Mouse (Mus musculus) kidney, embryonic 16.5 days (tissue): Measurements from ENCODE around the gene 2510009E07Rik. TPM values are rescaled to one million over a fixed set of nuclear protein-coding genes. Genes with fewer than 3 reads are reported as not detected.

Experiments used
- ATAC-seq: fragments of 200-750 bp; cut with Nextera tagmentation; 2 replicates; pipeline ENCODE4 v1.8.0; 2017; ENCODE audit warnings: moderate TSS enrichment; ENCODE audit not compliant: low FRiP score, low TSS enrichment
- H3K27ac ChIP-seq: fragments of 300-500 bp; sonication (generic); 2 replicates; pipeline ENCODE4 v1.5.1; 2014; ENCODE audit warnings: low read length
- H3K27me3 ChIP-seq: fragments of 300-500 bp; sonication (generic); 2 replicates; pipeline ENCODE4 v1.6.1; 2014; ENCODE audit warnings: low read length, control low read depth, mixed read lengths; ENCODE audit not compliant: insufficient read depth
- H3K36me3 ChIP-seq: fragments of 300-500 bp; sonication (generic); 2 replicates; pipeline ENCODE4 v1.6.1; 2014; ENCODE audit warnings: low read length, control low read depth, mixed read lengths; ENCODE audit not compliant: insufficient read depth
- H3K4me1 ChIP-seq: fragments of 300-500 bp; sonication (generic); 2 replicates; pipeline ENCODE4 v1.6.1; 2014; ENCODE audit warnings: low read length, control low read depth, mixed read lengths; ENCODE audit not compliant: insufficient read depth
- H3K4me2 ChIP-seq: fragments of 300-500 bp; sonication (generic); replicated peaks from 2 replicates; pipeline ENCODE4 v1.6.1; 2014; ENCODE audit warnings: low read depth, low read length
- H3K4me3 ChIP-seq: fragments of 300-500 bp; sonication (generic); 2 replicates; pipeline ENCODE4 v1.5.1; 2014; ENCODE audit warnings: mild to moderate bottlenecking, low read length
- H3K9ac ChIP-seq: fragments of 300-500 bp; sonication (generic); replicated peaks from 2 replicates; pipeline ENCODE4 v1.6.1; 2014; ENCODE audit warnings: low read length
- H3K9me3 ChIP-seq: fragments of 300-500 bp; sonication (generic); 2 replicates; pipeline ENCODE4 v1.6.1; 2016; ENCODE audit warnings: low read length, control low read depth
- WGBS: fragments of 180-500 bp; shearing (Covaris S2); extraction: QIAGEN DNeasy Blood & Tissue Kit; methylation state at CpG from one replicate; pipeline ENCODE4 v1.1.7; 2014; 5-methylcytosine and 5-hydroxymethylcytosine counted together
- polyA plus RNA-seq: library from polyadenylated mRNA; unstranded; fragments of >200 nt; fragmentation: Nextera tagmentation; extraction: Ambion mirVana; gene quantifications from 2 replicates; pipeline ENCODE4 v1.2.1, GENCODE M21; 2015

2510009E07Rik gene
- polyA plus RNA-seq, 1 experiment from 2014 or later: 16.4 TPM

DNA sequence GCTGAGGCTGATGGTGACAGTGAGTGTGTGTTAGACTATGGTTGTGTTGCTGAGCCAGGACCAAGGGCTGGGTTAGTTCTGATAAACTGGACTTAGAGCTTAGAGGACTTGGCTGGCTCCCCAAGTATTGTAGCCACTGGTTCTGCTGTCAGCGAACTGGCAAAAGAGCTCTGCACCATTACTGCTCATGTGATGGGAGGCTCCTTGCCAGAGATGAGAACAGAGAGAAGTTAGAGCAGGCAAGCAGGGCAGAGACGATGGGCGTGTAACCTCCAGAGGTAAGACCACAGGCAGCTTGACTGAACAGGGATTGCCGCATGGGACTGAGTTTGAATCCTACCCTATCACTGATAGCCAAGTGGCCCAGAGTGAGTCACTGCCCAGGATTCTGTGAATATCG, 51.6 kb downstream of the 2510009E07Rik start:
- Histone ChIP-seq H3K9ac (no peak overlapping the region), H3K4me3 (no peak overlapping the region), H3K27me3 (no peaks in the 10 kb centered on the region), H3K4me1 (peaks cover 21% of the 10 kb centered on the region), H3K4me2 (no peak overlapping the region), H3K27ac (no peak overlapping the region), H3K36me3 (no peaks in the 10 kb centered on the region), H3K9me3 (no peaks in the 10 kb centered on the region)
- 96% methylated on average over 5 of the region's 5 CpGs for WGBS
- ATAC-seq: no peak

DNA sequence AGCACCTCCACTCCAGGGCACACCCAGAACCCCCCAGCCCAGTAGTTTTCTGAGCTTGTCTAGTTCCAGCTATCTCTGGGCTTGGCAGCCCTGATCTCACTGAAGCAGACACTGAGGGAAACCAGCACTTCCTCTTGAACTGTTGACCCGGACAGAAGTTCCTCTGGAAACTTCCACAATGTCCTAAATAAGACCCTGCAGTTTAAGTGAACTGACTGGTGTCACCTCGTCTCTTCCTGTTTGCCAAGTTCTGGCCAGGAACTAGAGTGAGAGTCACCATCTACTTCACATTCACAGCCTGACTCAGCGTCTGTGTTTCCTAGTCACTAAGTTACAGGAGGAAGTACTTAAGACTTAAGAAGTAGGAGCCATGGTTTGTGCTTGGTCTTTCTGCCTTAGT, 52.5 kb downstream of the 2510009E07Rik start:
- Histone ChIP-seq H3K4me3 (no peak overlapping the region), H3K36me3 (no peaks in the 10 kb centered on the region), H3K27ac (peak overlapping the region; percentile 73; the same call in 1 of the 2 replicates), H3K9me3 (no peaks in the 10 kb centered on the region), H3K4me1 (peaks cover 21% of the 10 kb centered on the region), H3K4me2 (no peak overlapping the region), H3K9ac (no peak overlapping the region), H3K27me3 (no peaks in the 10 kb centered on the region)
- WGBS: 80% methylated on average over 3 of the region's 3 CpGs
- no peak for ATAC-seq

DNA sequence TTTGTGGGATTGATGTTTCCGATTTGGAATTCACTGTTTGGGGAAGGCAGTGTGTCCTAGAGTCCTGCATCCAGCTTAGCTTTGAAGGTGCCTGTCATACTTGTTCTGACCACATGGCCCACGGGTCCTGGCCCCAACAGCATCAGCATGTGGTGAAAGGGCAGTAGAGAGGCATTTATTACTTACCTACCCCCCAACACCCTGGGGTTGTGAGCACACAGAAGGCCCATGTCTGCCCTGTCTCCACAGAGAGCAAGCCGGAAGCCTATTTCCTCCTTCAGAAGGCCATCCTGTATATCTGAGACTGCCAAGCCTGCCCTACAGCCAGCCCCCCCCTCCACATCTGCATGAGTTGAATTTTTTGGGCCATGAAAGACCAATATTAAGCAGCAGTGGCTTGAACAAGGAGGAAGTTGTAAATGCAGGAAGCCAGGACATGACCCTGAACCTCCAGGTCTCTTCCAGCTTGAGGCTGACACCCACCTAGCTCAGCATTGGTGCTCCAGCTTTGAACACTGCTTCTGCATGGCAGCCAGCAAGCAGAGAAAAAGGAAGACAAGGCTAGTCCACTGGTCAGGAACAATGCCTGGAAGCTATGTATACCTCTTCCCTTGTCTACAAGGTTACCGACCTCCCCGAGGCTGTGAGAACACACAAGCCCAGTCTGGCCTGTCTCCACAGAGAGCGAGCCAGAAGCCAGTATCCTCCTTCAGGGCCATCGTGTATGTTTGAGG, 53.5 kb downstream of the 2510009E07Rik start:
- Histone ChIP-seq H3K9ac (no peak overlapping the region), H3K27me3 (no peaks in the 10 kb centered on the region), H3K4me1 (peaks cover 21% of the 10 kb centered on the region), H3K9me3 (no peaks in the 10 kb centered on the region), H3K36me3 (no peaks in the 10 kb centered on the region), H3K4me3 (no peak overlapping the region), H3K4me2 (no peak overlapping the region), H3K27ac (peak overlapping the region; percentile 73; the same call in 1 of the 2 replicates)
- 69% methylated on average over 7 of the region's 7 CpGs for WGBS
- ATAC-seq: no peak

DNA sequence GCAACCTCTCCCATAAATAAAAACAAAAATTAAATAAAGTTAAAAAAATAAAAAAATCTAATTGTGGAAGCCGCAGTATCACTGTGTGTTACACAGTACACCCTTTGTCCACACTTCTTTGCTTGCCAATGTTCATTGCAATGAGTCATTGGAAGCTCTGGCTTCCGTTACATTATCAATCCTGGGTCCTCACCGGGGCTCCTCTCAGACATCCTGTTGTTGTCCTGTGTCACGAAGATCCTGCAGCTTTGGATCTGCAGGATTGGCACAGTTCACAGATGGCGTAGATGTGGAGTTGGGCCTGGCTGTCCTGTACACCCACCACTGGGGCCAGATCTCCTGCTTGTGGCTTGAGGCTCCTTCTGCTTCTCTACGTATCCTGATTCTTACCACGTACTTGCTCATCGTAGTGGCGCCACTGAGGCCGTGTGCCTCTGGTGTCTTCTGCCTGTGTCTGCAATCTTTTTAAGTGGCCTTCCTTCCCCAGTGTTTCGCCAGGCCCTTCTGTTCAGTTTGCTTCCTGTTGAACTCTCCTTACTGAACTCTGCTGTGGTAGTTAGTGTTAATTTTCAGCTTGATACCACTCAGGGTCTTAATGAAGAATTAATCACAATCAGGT, 57.2 kb downstream of the 2510009E07Rik start:
- Histone ChIP-seq H3K4me1 (no peaks in the 10 kb centered on the region), H3K9me3 (no peaks in the 10 kb centered on the region)
- no peak for ATAC-seq

DNA sequence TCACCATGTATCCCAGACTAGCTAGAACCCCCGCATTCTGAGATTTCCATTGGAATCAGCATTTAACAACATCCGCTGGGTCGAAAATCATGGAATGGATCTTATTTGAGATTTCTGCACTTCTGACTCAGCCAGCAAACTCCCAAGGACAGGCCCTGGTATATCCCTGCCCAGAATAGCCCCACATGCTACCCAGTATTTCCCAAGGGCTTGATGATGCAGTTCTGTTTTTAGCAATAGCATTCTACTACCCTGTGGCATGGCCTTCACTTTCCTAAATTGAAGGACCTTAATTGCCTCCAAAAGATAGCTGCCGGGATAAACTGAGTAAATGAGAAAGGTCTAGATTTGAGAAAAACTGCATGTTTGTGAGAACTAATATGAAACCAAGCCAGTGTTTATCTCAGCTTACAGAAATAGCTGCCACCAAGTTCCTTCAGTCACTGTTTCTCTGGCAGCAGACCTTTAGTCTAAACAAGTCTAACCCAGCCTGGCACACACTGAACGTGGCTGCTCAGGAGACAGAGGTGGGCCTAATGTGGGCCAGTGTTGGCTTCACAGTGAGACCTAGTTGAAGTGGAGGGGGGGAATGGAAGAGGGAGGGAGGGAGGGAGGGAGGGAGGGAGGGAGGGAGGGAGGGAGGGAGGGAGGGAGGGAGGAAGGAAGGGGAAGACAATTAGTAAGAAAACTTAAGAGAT, 58.2 kb downstream of the 2510009E07Rik start:
- ATAC-seq: no peak
- no peak overlapping the region for H3K4me3 ChIP-seq
- H3K4me2 ChIP-seq: no peak overlapping the region
- H3K27ac ChIP-seq: no peak overlapping the region
- H3K36me3 ChIP-seq: no peaks in the 10 kb centered on the region
- H3K9ac ChIP-seq: no peak overlapping the region
- H3K4me1 ChIP-seq: no peaks in the 10 kb centered on the region
- H3K27me3 ChIP-seq: no peaks in the 10 kb centered on the region
- H3K9me3 ChIP-seq: no peaks in the 10 kb centered on the region
- WGBS: 89% methylated on average over 5 of the region's 5 CpGs

More for the DNA sequence above, 57.2 kb downstream of the 2510009E07Rik start:
- Histone ChIP-seq H3K9ac (no peak overlapping the region), H3K36me3 (no peaks in the 10 kb centered on the region), H3K4me3 (no peak overlapping the region), H3K27me3 (no peaks in the 10 kb centered on the region), H3K4me2 (no peak overlapping the region), H3K27ac (no peak overlapping the region)
- WGBS: 76% methylated on average over 11 of the region's 11 CpGs

DNA sequence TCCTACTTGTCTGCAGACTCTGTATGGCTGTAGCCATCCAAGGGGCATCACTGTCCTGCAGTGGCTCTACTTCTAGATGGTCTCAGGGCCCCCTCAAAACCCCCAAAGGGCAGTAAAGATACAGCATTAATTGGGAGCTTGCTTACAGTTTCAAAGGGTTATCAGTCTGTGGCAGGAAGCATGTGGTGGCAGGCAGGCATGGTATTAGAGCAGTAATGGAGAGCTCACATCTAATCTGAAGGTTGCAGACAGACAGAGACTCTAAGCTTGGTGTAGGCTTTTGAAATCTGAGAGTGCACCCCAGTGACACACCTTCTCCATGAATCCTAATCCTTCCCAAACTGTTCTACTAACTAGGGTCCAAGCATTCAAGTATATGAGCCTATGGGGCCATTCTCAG, 60.0 kb downstream of the 2510009E07Rik start:
- ATAC-seq: no peak
- H3K9me3 ChIP-seq: no peaks in the 10 kb centered on the region
- H3K27ac ChIP-seq: no peak overlapping the region
- no peaks in the 10 kb centered on the region for H3K36me3 ChIP-seq
- no peaks in the 10 kb centered on the region for H3K4me1 ChIP-seq
- H3K9ac ChIP-seq: no peak overlapping the region
- H3K27me3 ChIP-seq: no peaks in the 10 kb centered on the region
- H3K4me3 ChIP-seq: no peak overlapping the region
- H3K4me2 ChIP-seq: no peak overlapping the region

DNA sequence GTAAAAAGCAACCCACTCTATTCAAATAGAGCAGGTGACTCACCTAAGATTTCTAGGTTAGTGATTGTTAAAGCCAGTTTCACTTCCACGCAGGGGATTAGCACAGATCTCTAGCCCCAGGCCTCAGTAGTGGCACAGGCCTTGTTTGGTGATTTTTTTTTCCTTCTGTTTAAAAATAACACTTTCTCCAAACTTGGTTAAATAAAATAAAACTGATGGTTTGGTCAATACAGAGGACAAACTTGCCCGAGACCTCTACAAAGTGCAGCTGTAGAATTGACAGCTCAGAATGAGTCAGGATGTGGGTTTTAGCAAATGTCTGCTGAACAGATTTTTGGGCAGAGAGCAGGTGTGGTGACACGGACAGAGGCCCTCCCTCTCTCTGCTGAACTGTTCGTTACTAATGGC, 62.6 kb downstream of the 2510009E07Rik start:
- Histone ChIP-seq H3K9ac (no peak overlapping the region), H3K9me3 (no peaks in the 10 kb centered on the region)

DNA sequence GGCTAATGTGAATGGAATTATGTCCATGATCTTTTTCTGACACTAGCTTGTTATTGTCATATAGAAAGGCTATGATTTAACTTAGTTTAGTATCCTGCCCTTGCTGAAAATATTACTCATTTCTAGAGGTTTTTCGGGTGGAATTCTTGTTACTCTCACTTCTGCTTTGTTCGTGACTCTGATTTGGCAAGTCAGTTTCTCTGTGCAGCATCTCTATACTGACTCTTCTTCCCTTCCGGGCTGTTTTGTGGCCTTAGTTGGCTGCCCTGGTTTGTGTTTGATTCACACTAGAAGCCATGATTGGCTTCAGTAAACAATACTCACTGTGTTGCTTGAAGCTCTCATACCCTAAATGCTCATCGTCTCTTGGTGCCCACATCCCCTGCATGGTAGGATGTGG, 63.9 kb downstream of the 2510009E07Rik start:
- H3K9ac ChIP-seq: no peak overlapping the region
- no peaks in the 10 kb centered on the region for H3K9me3 ChIP-seq
- no peak overlapping the region for H3K27ac ChIP-seq
- 89% methylated on average over 4 of the region's 4 CpGs for WGBS
- no peaks in the 10 kb centered on the region for H3K27me3 ChIP-seq
- peaks cover 12% of the 10 kb centered on the region for H3K4me1 ChIP-seq
- H3K4me2 ChIP-seq: no peak overlapping the region
- H3K36me3 ChIP-seq: no peaks in the 10 kb centered on the region
- ATAC-seq: no peak
- H3K4me3 ChIP-seq: no peak overlapping the region

More for the DNA sequence above, 62.6 kb downstream of the 2510009E07Rik start:
- H3K4me2 ChIP-seq: no peak overlapping the region
- 70% methylated on average over 4 of the region's 4 CpGs for WGBS
- H3K4me1 ChIP-seq: peaks cover 3% of the 10 kb centered on the region; the same call in 1 of the 2 replicates
- no peaks in the 10 kb centered on the region for H3K36me3 ChIP-seq
- no peaks in the 10 kb centered on the region for H3K27me3 ChIP-seq
- no peak for ATAC-seq
- no peak overlapping the region for H3K4me3 ChIP-seq
- no peak overlapping the region for H3K27ac ChIP-seq

DNA sequence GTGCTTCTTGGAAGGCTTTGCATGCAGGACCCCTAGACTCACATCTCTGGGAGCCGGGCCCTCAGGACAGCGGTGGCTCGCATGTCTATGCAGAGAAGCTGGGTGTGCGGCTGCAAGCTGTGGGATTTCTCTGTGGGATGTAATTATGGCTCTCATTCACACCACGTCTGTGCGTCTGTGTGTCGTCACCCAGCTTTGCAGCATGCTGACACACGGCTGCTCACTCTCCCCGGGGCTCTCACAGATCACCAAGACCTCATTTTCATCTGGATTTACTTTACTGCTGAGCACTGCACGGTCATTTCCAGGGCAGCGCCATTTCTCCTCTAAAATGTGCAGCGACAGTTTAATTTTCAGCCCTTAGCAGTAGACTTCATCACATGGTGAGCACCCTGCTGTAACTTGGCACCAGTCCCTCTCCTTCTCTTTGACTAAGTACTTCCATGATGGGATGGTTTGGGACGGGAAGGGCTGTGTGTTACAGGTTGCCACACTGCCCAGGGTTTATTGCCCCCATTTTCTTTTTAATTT, 66.3 kb downstream of the 2510009E07Rik start:
- no peaks in the 10 kb centered on the region for H3K36me3 ChIP-seq
- no peak overlapping the region for H3K4me2 ChIP-seq
- no peak overlapping the region for H3K4me3 ChIP-seq
- no peak overlapping the region for H3K9ac ChIP-seq
- no peak overlapping the region for H3K27ac ChIP-seq
- H3K9me3 ChIP-seq: no peaks in the 10 kb centered on the region
- H3K27me3 ChIP-seq: no peaks in the 10 kb centered on the region
- no peak for ATAC-seq
- 67% methylated on average over 13 of the region's 13 CpGs for WGBS
- H3K4me1 ChIP-seq: peaks cover 13% of the 10 kb centered on the region
